Mouse (Mus musculus) intestine, postnatal 0 days (tissue): ENCODE data around the gene Zmynd11. TPM values are rescaled to one million over a fixed set of nuclear protein-coding genes. Genes with fewer than 3 reads are reported as not detected.

Experiments
- ATAC-seq: fragments of 200-750 bp; cut with Nextera tagmentation; 2 replicates; pipeline ENCODE4 v1.8.0; 2017; ENCODE audit warnings: mild to moderate bottlenecking, moderate TSS enrichment, moderate library complexity
- H3K27ac ChIP-seq: fragments of 300-500 bp; sonication (generic); 2 replicates; pipeline ENCODE4 v1.5.1; 2014; ENCODE audit warnings: mild to moderate bottlenecking, low read depth, low read length, moderate library complexity
- H3K27me3 ChIP-seq: fragments of 300-500 bp; sonication (generic); replicated peaks from 2 replicates; pipeline ENCODE4 v1.6.1; 2014; ENCODE audit warnings: low read length, mixed read lengths; ENCODE audit not compliant: control insufficient read depth, insufficient read depth
- H3K36me3 ChIP-seq: fragments of 300-500 bp; sonication (generic); 2 replicates; pipeline ENCODE4 v1.6.1; 2014; ENCODE audit warnings: mild to moderate bottlenecking, moderate library complexity; ENCODE audit not compliant: control insufficient read depth, insufficient read depth
- H3K4me1 ChIP-seq: fragments of 300-500 bp; sonication (generic); replicated peaks from 2 replicates; pipeline ENCODE4 v1.6.1; 2014; ENCODE audit warnings: antibody characterized with exemption, low read length, mixed read lengths; ENCODE audit not compliant: control insufficient read depth, insufficient read depth
- H3K4me2 ChIP-seq: fragments of 300-500 bp; sonication (generic); replicated peaks from 2 replicates; pipeline ENCODE4 v1.6.1; 2014; ENCODE audit warnings: low read depth, mild to moderate bottlenecking, moderate library complexity
- H3K4me3 ChIP-seq: fragments of 300-500 bp; sonication (generic); 2 replicates; pipeline ENCODE4 v1.5.1; 2014; ENCODE audit warnings: low read depth, low read length
- H3K9ac ChIP-seq: fragments of 300-500 bp; sonication (generic); 2 replicates; pipeline ENCODE4 v1.6.1; 2014; ENCODE audit warnings: mild to moderate bottlenecking, low read depth, low read length
- H3K9me3 ChIP-seq: fragments of 300-500 bp; sonication (generic); 2 replicates; pipeline ENCODE4 v1.6.1; 2016; ENCODE audit warnings: mixed run types; ENCODE audit not compliant: control insufficient read depth
- CTCF ChIP-seq: sonication (generic); IDR thresholded peaks from 2 replicates; pipeline ENCODE4 v1.5.1; 2016; ENCODE audit warnings: low read depth, mild to moderate bottlenecking, control low read depth, antibody characterized with exemption, moderate library complexity
- WGBS: fragments of 180-500 bp; shearing (Covaris S2); extraction: QIAGEN DNeasy Blood & Tissue Kit; methylation state at CpG from one replicate; pipeline ENCODE4 v1.1.7; 2014; 5-methylcytosine and 5-hydroxymethylcytosine counted together
- polyA plus RNA-seq: library from polyadenylated mRNA; unstranded; fragments of >200 nt; fragmentation: Nextera tagmentation; extraction: Ambion mirVana; gene quantifications from 2 replicates; pipeline ENCODE4 v1.2.1, GENCODE M21; 2015

The Zmynd11 gene
- 45.2 and 52.9 TPM in 2 replicates for polyA plus RNA-seq

- H3K36me3 ChIP-seq, result no peaks in the 10 kb centered on the region
- H3K4me2 ChIP-seq, result peak within 1 kb of the TSS; percentile 89
- no peaks in the 10 kb centered on the region for H3K9me3 ChIP-seq
- WGBS, result under 1% methylated on average over 78 of the region's 98 CpGs
- peak within 1 kb of the TSS; percentile 90 for H3K4me3 ChIP-seq
- H3K27me3 ChIP-seq, result no peaks in the 10 kb centered on the region
- peak within 1 kb of the TSS; percentile 98 for H3K27ac ChIP-seq
- H3K9ac ChIP-seq, result peak within 1 kb of the TSS; percentile 99
- peak; percentile 38 for TF ChIP-seq CTCF
- 0 out of 2 replicates have a peak, but pooled peaks cover 3% of the 10 kb centered on the region for H3K4me1 ChIP-seq
- peak; percentile 73 for ATAC-seq
These were observed at the start of gene Zmynd11 for GRCm38 (mm10) chr13:9764646-9765536. Gene Zmynd11 (minus strand): TSS chr13:9765330.

DNA sequence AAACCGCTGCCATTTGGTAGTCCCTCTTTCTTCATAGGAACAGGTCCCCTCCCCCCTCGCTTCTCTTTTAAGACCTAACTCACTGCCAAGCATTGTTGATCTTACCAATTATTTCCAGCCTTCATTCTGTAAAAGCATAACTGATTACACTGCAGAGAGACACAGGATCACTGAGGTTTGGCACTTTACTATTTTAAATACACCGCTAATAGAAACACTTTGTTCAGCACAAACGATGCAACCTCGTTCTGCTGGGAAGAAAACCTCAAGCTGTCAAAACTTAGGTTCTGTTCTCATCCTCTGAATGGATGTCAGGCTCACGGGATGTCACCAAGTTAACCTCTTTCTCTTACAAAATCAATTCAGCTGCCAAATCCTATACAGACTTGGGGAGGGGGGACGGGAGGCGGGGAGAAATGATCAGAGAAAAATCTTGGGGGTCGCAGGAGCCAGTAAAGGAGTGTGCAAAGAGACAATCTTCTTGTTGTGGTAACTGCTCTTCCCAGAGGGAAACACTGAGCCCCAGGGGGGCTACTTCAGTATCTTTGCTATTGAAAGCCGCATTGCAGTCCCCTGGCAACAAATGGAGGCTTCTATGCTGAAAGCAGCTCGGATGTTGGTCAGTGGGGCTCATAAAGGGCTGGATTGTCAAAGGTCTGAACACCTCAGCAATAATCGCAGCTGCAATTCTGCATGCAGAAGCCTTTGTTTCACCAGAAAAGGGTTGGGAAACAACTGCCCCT lies 30.9 kb upstream of the Zmynd11 start:
- H3K9me3 ChIP-seq, result no peaks in the 10 kb centered on the region
- ATAC-seq, result no peak
- no peak for TF ChIP-seq CTCF
- 16% methylated on average over 12 of the region's 12 CpGs for WGBS
- H3K9ac ChIP-seq, result no peak overlapping the region
- H3K36me3 ChIP-seq, result no peaks in the 10 kb centered on the region
- peak overlapping the region; percentile 31 for H3K4me2 ChIP-seq
- no peaks in the 10 kb centered on the region for H3K27me3 ChIP-seq
- H3K27ac ChIP-seq, result no peak overlapping the region
- no peaks in the 10 kb centered on the region for H3K4me1 ChIP-seq
- H3K4me3 ChIP-seq, result no peak overlapping the region

DNA sequence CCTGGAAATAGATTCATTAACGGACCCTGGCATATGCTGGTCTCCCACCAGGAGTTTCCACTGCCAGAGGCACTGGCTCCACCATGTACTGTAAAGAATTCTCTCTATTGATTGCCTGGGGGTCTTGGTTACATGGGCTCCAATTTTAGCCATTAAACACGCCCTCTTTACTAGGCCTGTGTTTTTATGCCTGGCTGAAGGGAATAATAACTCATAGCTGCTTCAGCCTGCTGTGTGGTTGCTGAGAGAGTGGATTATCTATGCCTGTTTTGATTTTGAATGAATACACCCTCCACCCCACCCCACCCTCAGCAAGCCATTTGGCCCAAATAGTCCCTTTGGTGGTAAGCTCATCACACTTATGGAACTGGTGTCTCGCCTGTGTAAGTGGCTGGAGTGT lies 20.9 kb upstream of the Zmynd11 start:
- ATAC-seq, result no peak
- no peak overlapping the region for H3K9ac ChIP-seq
- TF ChIP-seq CTCF, result no peak
- no peak overlapping the region for H3K4me3 ChIP-seq
- no peaks in the 10 kb centered on the region for H3K36me3 ChIP-seq
- no peaks in the 10 kb centered on the region for H3K4me1 ChIP-seq
- WGBS, result 70% methylated on average over 3 of the region's 3 CpGs
- no peak overlapping the region for H3K4me2 ChIP-seq
- no peak overlapping the region for H3K27ac ChIP-seq
- H3K9me3 ChIP-seq, result no peaks in the 10 kb centered on the region
- H3K27me3 ChIP-seq, result no peaks in the 10 kb centered on the region

DNA sequence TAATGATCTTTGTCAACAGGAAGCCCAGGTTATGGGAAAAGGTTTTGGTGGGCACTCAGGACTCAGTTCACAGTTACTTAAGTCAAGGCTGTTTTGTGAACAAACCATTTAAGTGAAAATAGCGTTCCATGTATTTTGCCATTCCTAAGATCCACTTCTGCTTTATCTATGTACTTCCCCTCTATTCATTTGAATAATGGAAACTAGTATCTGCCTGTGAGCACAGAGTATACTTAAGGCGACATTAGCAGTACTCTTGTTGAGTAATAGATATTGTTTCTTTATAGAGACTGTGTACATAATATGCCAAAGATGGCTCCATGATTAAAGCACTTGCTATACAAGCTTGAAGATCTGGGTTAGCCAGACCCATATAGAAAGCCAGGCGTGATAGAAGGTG lies 18.6 kb upstream of the Zmynd11 start:
- no peak for ATAC-seq
- TF ChIP-seq CTCF, result no peak
- WGBS, result 79% methylated on average over 3 of the region's 3 CpGs

GRCm38 (mm10) chr13:9775901-9776300 lies 10.8 kb upstream of the Zmynd11 start:
- H3K4me1 ChIP-seq, result no peaks in the 10 kb centered on the region
- no peak for TF ChIP-seq CTCF

More for the DNA sequence above, 18.6 kb upstream of the Zmynd11 start:
- Histone ChIP-seq H3K4me2 (no peak overlapping the region), H3K27me3 (no peaks in the 10 kb centered on the region), H3K9me3 (no peaks in the 10 kb centered on the region), H3K36me3 (no peaks in the 10 kb centered on the region), H3K4me1 (no peaks in the 10 kb centered on the region), H3K27ac (no peak overlapping the region), H3K4me3 (no peak overlapping the region), H3K9ac (no peak overlapping the region)

DNA sequence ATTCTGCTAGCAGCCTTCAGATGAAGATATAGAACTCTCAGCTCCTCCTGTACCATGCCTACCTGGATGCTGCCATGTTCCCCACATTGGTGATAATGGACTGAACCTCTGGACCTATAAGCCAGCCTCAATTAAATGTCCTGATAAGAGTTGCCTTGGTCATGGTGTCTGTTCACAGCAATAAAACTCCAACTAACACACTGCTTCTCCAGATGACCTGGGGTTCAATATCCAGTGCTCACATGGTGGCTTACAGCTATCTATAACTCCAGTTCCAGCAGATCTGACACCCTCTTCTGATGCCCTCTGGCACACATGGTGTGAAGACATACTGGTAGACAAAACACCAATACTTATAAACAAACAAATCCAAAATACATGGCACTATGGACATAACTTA lies 8.9 kb upstream of the Zmynd11 start:
- TF ChIP-seq CTCF, result no peak
- Histone ChIP-seq H3K4me3 (no peak overlapping the region), H3K27me3 (no peaks in the 10 kb centered on the region), H3K27ac (no peak overlapping the region), H3K4me1 (no peaks in the 10 kb centered on the region), H3K9me3 (no peaks in the 10 kb centered on the region), H3K9ac (no peak overlapping the region), H3K4me2 (no peak overlapping the region), H3K36me3 (no peaks in the 10 kb centered on the region)
- ATAC-seq, result peak; percentile 83

More at GRCm38 (mm10) chr13:9775901-9776300, 10.8 kb upstream of the Zmynd11 start:
- 33% methylated on average over 5 of the region's 5 CpGs for WGBS
- H3K4me2 ChIP-seq, result no peak overlapping the region
- no peaks in the 10 kb centered on the region for H3K36me3 ChIP-seq
- H3K9ac ChIP-seq, result no peak overlapping the region
- H3K4me3 ChIP-seq, result no peak overlapping the region
- no peaks in the 10 kb centered on the region for H3K27me3 ChIP-seq
- no peak for ATAC-seq
- H3K9me3 ChIP-seq, result no peaks in the 10 kb centered on the region
- no peak overlapping the region for H3K27ac ChIP-seq
